Mouse (Mus musculus): ENCODE results near the gene Enpp1. TPM values are rescaled to one million over a fixed set of nuclear protein-coding genes. Genes with fewer than 3 reads are reported as not detected.
A peak's percentile ranks its signal among the peaks of the same experiment; 100 is the strongest.

Gene Enpp1
- total RNA-seq, 2 experiments from 2014 or later, result 5.3 to 7.0 TPM

GRCm38 (mm10) chr10:24710361-24710760 lies 1.6 kb downstream of the Enpp1 start:
- no peak for DNase-seq

DNA sequence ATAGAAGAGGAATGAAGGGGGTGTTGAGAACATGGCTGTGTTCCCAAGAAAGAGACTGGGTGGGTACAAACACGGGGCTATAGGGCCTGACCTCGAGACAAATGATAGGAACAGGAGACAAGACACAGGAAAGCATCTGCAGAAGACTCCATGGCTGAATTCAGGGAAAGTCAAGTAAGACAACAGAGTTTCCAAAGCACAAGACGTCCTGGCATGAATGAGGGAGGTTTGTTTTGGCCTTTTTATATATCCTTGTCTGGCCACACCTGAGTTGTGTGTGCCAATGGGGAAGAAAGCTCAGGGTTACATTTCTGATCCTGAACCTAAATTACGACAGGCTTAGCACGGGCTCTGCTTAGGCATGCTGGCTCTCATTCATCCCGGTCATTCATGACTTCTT lies 4.2 kb downstream of the Enpp1 start:
- DNase-seq, result no peak

DNA sequence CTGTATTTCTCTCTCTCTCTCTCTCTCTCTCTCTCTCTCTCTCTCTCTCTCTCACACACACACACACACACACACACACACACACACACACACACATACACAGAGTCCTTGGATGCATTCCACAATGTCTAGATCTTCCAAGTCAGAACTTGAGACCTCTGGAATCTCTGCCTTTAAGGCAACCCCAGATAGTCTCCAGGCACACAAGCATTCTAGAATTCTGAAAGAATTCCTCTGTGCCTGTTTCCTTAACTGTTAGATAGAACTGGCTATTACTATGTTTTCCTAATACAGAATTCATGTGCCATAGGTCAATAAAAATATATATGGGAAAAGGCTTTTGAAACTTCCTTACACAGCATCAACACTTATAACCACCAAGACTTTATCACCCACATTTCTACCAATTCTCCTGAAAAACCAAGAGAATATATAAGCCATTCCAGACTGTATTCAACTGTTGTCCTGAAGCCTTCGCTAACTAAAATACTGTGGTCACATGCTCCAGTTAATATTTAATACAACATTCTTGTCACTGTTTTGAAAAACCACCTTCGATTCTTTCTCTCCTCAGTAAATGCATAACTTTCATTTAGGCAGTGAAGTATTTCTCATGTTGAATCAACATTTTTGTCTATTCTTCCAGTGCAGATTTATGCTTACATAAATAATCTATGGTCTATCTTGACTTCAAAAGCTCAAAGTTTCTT lies 5.4 kb downstream of the Enpp1 start:
- DNase-seq, result no peak

- no peak for DNase-seq
These were observed 9.3 kb downstream of the Enpp1 start for GRCm38 (mm10) chr10:24702698-24703097.

DNA sequence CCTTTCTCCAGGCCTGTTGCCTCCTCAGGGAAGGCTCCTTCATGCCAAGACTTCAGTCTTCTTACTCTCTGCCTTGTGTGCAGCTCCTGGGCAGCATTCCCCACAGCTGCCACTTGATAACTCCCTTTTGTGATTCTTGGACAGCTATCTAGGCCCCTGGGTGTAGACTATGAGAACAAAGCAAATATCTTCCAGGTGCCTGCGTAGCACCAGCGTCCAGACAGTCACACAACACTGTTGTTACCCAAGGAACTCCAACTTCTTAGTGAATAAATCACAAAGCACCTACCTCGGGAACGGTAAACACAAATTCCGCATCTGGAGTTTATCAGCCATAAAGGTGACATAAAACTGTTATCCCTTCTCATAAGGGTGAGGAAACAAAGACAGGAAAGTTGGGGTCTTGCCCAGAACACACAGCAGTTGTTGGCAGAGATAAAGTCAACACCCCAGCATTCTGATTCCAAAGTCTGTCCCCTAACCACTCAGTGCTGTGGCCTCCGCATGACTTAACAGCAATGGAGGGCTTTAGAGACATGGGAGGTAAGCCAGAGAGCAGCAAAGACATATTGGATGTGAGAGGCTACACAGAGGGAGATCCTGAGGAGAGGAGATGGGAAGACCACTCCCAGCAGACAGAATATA lies 13.7 kb downstream of the Enpp1 start:
- peak; percentile 5 for DNase-seq

- DNase-seq, result no peak
These were observed 15.2 kb downstream of the Enpp1 start for GRCm38 (mm10) chr10:24696761-24697160.

GRCm38 (mm10) chr10:24695786-24696185 lies 16.2 kb downstream of the Enpp1 start:
- DNase-seq, result no peak

- no peak for DNase-seq
These were observed 29.3 kb downstream of the Enpp1 start for GRCm38 (mm10) chr10:24682518-24683104.

- no peak for DNase-seq
These were observed 34.3 kb downstream of the Enpp1 start for GRCm38 (mm10) chr10:24677681-24678080.

- no peak for DNase-seq
These were observed 37.7 kb downstream of the Enpp1 start for GRCm38 (mm10) chr10:24674261-24674660.

- DNase-seq, result no peak
These were observed 39.0 kb downstream of the Enpp1 start for GRCm38 (mm10) chr10:24672948-24673347.

DNA sequence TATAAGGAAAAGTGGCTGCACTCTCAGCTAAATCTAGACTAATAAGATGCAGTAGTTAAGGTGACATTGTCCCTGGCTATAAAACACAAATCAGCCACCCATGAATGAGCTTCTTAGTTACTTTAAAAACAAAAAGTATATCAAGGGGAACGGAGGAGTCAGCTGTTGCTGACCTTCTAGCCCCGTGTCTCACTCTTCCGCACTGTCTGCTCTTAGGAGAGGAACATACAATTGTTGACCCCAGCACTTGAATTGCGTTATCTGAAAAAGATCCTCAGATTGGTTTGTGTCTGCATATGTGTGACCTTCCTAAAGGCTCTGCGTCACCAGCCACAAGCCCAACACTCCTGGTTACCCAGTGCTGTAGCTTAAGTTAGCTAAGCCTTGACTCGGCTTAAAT lies 41.4 kb downstream of the Enpp1 start:
- no peak for DNase-seq

- DNase-seq, result no peak
These were observed 60.9 kb downstream of the Enpp1 start for GRCm38 (mm10) chr10:24650990-24651569.

DNA sequence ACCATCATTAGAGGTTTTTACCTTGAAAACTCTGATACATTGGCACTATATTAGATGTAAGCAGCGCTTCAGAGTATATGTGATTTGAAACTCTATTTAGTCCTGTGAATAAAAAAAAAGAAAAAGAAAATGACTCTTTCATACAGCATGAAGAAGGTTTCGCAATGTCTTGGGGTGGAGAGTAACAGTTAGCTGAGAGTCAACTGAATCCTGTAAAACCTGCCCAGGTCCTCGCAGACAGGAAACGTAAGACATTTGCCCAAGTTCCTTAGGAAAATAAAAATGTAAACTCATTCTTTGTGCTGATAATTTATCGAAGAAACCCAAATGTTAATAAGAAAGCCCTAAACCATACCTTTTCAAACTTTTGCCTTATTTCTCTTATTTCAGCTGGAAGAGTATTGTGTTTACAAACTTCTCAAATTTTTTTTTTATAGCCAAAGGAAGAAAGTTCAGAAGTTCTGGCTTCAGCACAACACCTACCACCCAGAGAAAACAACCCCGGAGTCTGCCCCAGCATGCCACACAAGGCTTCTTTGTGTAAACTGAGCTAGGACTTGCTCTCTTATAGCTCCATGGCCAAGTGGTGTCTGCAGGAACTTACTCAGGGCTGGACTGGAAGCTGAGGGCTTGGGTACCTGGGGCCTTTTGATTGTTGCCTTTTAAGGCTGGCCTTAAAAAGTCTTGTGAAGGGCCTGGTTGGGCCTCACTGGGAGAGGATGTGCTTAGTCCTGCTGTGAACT lies 63.8 kb downstream of the Enpp1 start:
- no peak for DNase-seq

GRCm38 (mm10) chr10:24645169-24645568 lies 66.8 kb downstream of the Enpp1 start:
- no peak for DNase-seq

DNA sequence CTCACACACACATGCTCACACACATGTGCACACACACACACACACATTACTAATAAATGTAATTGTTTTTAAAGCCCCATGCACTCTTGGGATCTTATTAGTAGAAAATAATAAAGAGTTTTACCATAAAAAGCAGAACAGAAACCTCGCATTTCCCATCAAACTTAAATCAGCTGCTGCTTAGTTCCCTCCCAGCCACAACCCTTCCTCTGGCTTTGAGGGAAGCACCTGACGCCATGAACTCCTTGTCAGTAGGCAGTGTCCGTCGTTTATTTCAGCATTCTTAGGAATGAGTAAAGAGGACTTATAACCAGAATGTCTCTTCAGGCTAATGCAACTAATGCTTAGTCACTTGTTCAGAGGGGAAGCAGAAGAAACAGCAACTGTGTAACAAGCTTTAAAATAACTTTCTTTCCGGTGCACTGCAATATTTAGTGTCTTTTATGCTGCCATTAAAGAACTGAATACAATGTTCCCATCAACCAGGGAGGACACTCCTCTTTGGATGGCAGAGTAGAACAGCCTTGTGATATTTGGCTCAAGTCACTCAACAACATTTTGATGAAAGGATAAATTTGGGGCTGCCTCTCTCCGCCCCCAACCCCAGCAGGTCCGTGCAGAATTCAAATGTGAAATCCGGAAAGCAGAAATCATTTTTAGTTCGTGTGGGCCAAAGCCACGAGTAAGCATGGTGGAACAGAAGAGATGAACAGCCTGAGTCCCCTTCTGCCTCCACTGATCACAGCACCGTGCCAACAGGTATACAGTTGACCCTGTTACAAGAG lies 69.0 kb downstream of the Enpp1 start:
- no peak for DNase-seq

- no peak for DNase-seq
These were observed 70.4 kb downstream of the Enpp1 start for GRCm38 (mm10) chr10:24641416-24642140.

DNA sequence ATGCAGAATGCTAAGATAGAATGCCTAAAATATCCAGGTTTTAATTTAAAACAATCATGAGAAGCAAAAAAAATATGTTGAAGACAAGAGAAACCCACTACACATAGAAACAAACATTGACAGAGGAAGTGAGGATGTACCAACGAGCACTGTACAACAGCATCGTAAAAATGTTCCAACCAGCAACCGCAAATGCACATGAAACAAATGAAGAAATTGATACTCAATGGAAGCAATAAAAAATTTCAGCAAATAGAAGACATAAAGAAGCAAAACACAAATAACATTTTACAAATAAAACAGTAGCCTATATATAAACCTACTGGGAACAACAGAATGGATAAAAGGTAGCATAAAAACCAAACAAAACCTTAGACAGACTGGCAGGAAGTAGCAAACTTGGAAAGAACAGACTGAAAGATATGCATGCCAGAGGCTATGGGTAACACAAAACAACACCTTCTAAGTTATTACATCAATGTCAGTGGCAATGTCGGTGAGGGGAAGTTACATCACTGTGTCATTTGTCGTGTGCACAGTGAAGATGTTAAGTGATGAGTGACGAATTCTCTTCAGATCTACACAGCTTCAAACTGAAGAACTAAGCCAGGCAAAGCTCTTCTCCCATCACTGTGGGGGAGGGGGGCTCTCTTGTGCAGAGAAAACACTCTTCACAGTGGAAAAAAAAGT lies 71.6 kb downstream of the Enpp1 start:
- no peak for DNase-seq

GRCm38 (mm10) chr10:24639596-24639995 lies 72.4 kb downstream of the Enpp1 start:
- no peak for DNase-seq

DNA sequence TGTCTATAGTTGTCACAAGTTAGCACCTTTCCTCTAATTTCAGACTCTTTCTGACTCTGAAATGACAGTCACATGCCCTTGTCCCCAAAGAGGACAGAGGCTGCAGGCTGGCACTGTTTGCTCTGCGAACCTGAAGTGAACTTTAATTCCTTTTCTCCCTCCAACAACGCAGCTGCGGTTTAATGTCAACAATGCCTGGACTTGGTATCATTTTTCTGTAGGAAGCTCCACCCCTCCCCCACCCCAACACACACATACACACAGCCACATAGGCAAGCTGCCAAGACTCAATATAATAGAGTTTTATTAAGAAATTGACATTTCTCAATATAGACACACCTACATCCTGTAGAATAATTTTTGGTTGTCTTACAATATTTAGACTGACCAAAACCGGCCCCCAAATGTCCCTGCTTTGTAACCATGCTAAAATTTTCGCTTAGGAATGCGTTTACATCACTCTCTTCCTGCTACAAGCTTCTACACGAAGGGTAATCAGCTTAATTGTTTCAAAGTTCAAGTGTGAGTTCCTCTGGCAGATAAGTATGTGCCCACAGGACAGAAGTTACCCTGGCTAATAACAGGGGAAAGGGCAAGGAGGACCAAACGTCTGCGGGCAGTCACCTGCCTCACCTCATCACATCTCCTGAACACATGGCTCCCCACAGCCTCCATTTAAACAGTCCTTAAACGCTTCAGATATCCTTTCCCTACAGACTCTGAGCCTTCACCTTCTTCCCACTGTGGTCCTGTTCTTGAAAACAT lies 73.5 kb downstream of the Enpp1 start:
- DNase-seq, result no peak

Measured in adrenal gland, postnatal 10 days (tissue).